Mouse (Mus musculus) lung, adult 2 months (tissue): ENCODE measurements around the gene Galnt7. TPM values are rescaled to one million over a fixed set of nuclear protein-coding genes. Genes with fewer than 3 reads are reported as not detected.
"Not testable (repeated sequence)": the region's sequence is repeated elsewhere in the genome, so short reads cannot be mapped to it uniquely, and the experiment has no call there.

ENCODE experiments used
- DNase-seq: peaks from one replicate; pipeline ENCODE4 v3.0.0; 2022
- H3K4me1 ChIP-seq: fragments of 200-500 bp; 2 replicates; pipeline ENCODE4 v1.6.1; 2011; ENCODE audit warnings: low read length; ENCODE audit not compliant: control insufficient read depth, insufficient read depth
- H3K4me3 ChIP-seq: fragments of 200-500 bp; replicated peaks from 2 replicates; pipeline ENCODE3; 2011; ENCODE audit warnings: low read depth, mild to moderate bottlenecking, control low read depth, low read length; ENCODE audit errors: extremely low read depth
- CTCF ChIP-seq: fragments of 200-500 bp; IDR thresholded peaks from 2 replicates; pipeline ENCODE4 v1.5.1; 2011; ENCODE audit warnings: mild to moderate bottlenecking, low read length, control low read depth; ENCODE audit not compliant: insufficient read depth
- POLR2A ChIP-seq: fragments of 200-500 bp; IDR thresholded peaks from 2 replicates; pipeline ENCODE4 v1.6.1; 2011; ENCODE audit warnings: low read depth, mild to moderate bottlenecking, control low read depth, low read length, borderline replicate concordance; ENCODE audit errors: extremely low read depth
- WGBS: fragments of 180-500 bp; shearing (Covaris S2); methylation state at CpG from one replicate; pipeline ENCODE4 v1.1.7; 2018; 5-methylcytosine and 5-hydroxymethylcytosine counted together
- polyA plus RNA-seq: library from polyadenylated mRNA; depleted of rRNA; stranded (reverse); fragments of >200 nt; gene quantifications from 2 replicates; pipeline ENCODE4 v1.2.3, GENCODE M21; 2012

Gene Galnt7
- polyA plus RNA-seq, 1 experiment = 2.0 TPM

GRCm38 (mm10) chr8:57512141-57513056, 140.4 kb downstream of the Galnt7 start:
- 4% methylated on average over 78 of the region's 96 CpGs for WGBS
- Histone ChIP-seq H3K4me1 (no peaks in the 10 kb centered on the region; the same call in 1 of the 2 replicates), H3K4me3 (peak overlapping the region; percentile 84)
- no peak for TF ChIP-seq CTCF
- TF ChIP-seq POLR2A = no peak
- peak; percentile 23 for DNase-seq

- Histone ChIP-seq H3K4me1 (no peaks in the 10 kb centered on the region; the same call in 1 of the 2 replicates), H3K4me3 (peak within 1 kb of the TSS; percentile 85)
- peak; percentile 99 for DNase-seq
- no peak for TF ChIP-seq CTCF
- TF ChIP-seq POLR2A = peak; percentile 96
- under 1% methylated on average over 63 of the region's 63 CpGs for WGBS
These were observed 141.3 kb downstream of the Galnt7 start, which contains the start of gene Hmgb2 for GRCm38 (mm10) chr8:57511316-57512118. Gene Hmgb2, plus strand, starts transcription at chr8:57511907.

DNA sequence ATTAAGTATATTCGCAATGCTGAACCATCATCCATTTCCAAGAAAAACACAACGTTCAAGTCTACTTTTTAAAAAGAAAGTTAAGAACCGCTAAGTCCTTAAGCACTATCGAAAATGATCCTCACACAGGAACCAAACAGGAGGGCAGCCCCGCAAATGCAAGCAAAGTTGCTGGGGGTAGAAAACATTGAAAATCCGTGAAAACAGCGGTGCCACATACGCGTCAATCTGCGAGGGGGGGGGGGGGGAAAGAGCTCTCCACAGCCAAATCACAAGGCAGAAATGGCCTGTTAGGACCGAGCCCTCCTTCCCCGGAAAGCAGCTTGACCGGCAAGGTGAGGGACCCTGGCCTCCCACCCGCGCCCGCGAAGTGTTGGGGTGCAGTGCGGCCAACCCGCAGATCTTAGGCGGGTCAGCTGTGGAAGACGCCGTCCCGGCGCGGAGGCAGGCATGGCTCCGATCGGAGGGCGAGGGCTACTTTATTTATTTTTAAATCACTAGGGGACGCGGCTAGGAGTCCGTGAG, 142.0 kb downstream of the Galnt7 start:
- DNase-seq = no peak
- WGBS = 2% methylated on average over 31 of the region's 31 CpGs
- TF ChIP-seq POLR2A (no peak), CTCF (no peak)
- Histone ChIP-seq H3K4me3 (peak overlapping the region; percentile 85), H3K4me1 (no peaks in the 10 kb centered on the region; the same call in 1 of the 2 replicates)

DNA sequence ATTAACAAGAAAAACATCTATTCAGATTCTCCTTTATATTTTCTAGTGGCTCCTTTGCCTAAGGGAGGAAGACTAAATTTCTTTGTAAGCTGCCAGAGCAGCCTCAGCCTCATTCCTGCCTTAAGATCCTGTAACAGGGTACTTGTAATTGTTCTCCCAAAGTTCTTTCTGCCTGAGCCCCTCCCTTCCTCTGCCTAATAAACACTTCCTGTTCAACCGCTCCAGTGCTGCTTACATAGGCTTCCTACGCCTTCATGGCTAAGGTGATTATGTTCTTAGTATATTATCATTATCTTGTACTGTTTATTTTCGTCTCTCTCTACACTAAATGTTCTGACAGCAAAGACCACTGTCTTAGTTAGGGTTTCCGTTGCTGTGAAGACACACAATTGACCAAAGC, 144.2 kb downstream of the Galnt7 start:
- Histone ChIP-seq H3K4me1 (no peaks in the 10 kb centered on the region; the same call in 1 of the 2 replicates), H3K4me3 (no peak overlapping the region)
- TF ChIP-seq CTCF (no peak), POLR2A (no peak)
- no peak for DNase-seq
- WGBS = 56% methylated on average over 4 of the region's 4 CpGs

DNA sequence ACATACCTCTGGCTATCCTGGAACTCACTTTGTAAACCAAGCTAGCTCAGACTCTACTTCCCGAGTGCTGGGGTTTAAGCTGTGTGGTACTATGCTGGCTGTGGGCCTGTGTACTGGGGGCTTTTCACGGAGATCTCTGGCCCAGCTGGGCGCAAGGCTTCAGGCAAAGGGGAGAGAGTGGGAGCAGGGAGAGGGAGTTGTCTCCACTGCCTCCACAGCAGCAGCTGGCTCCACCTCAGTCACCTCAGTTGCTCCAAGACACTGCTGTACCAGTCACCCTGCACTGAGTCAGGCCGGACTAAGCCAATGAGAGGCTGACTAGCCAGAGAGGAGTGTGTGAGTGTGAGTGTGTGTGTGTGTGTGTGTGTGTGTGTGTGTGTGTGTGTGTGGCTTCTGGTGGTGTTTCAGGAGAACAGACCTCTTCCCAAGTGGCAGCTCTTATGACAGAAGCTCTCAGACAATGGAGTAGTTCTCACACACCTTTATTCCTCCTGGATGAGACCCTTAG, 145.2 kb downstream of the Galnt7 start:
- no peak for TF ChIP-seq POLR2A
- TF ChIP-seq CTCF = no peak
- 93% methylated on average over 4 of the region's 4 CpGs for WGBS
- H3K4me1 ChIP-seq = no peaks in the 10 kb centered on the region; the same call in 1 of the 2 replicates
- H3K4me3 ChIP-seq = no peak overlapping the region
- no peak for DNase-seq

DNA sequence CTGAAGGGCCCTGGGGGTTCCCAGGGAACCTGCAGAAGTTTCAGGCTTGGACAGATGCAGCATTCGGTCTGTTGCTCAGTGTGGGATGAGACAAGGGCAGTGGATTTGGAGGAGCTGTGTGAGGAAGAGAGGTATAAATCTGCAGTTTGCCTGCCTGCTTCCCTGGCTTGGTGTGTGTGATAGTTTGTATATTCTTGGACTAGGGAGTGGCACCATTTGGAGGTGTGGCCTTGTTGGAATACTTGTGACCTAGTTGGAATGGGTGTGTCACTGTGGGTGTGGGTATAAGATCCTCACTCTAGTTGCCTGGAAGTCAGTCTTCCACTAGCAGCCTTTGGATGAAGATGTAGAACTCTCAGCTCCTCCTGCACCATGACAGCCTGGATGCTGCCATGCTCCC, 147.3 kb downstream of the Galnt7 start:
- H3K4me3 ChIP-seq, H3K4me1 ChIP-seq, DNase-seq: not testable (repeated sequence)
- WGBS = 71% methylated on average over 1 of the region's 1 CpGs

DNA sequence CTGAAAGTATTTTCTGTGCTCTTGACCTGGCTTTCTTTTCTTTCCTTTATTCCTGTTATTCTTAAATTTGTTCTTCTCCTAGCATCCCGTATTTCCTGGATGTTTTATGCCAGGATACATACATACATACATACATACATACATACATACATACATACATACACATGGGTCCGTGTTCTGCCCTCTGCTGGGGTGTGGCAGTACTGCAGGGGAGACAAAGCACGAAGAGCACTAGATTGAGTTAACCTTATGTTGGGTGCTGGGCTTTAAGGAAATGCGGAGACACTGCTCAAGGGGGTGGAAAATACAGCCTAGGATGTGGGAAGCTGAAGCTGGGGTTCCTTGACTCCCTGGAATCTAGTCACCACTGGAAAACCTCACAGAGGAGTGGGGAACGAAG, 149.2 kb downstream of the Galnt7 start:
- 50% methylated on average over 5 of the region's 5 CpGs for WGBS
- H3K4me1 ChIP-seq = no peaks in the 10 kb centered on the region; the same call in 1 of the 2 replicates
- DNase-seq = peak; percentile 66
- TF ChIP-seq POLR2A (no peak), CTCF (peak; percentile 83)
- no peak overlapping the region for H3K4me3 ChIP-seq

DNA sequence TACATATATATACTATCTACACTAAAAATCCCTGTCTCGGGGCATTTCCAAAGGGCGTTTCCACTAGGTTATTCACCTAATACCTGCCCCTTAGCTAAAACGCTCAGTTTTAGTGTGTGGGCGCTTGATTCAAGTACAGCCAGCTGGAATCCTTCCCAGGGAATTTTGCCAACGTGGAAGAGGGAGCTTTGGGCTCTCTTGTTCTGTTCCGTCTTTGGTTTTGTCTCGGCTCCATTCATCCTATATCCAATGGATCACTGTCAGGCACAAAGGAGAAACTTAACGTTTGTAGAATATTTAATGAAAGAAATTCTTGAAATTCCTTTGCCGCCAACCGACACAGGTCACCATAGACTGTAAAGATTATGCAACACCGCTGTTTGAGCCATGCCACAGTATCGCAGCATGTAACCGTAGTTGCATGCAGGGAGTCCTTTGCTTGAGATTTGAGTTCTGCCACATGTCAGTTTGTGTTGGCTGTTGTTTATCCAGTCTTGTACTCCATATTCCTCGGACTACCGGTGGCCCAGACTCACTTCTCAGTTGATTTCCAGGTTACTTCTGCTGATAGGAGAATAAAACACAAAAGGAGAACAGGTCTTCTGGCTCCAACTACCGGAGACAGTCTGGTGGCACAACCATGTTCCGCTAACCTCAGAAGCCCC, 153.9 kb downstream of the Galnt7 start:
- TF ChIP-seq POLR2A = no peak
- no peak for TF ChIP-seq CTCF
- Histone ChIP-seq H3K4me1 (no peaks in the 10 kb centered on the region), H3K4me3 (no peak overlapping the region)
- 36% methylated on average over 17 of the region's 17 CpGs for WGBS
- peak; percentile 39 for DNase-seq

DNA sequence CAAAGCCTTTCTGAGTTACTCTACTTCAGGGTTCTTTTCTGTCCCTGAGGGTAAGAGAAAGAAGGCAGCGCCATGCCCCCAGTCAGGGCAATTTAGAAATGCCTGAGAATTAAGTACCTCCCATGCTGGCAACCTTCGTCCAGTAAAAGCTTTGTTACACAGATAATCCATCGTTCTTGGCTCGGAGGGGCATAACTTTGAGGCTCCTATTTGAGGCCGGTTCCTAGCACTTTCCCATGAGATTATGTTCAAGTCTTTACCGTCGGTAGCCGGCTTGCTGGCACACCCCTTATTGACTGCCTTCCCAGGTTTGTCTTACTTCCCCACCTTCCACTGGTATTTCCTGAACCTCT, 154.4 kb downstream of the Galnt7 start:
- Histone ChIP-seq H3K4me1 (no peaks in the 10 kb centered on the region), H3K4me3 (no peak overlapping the region)
- no peak for DNase-seq
- 51% methylated on average over 8 of the region's 8 CpGs for WGBS
- TF ChIP-seq CTCF = no peak
- TF ChIP-seq POLR2A = no peak
